Mouse (Mus musculus): ENCODE measurements at regions not wholly inside any gene's neighbourhood (a gene's known extent, or its start where the extent isn't known, plus 50 kb on each side); places are given as distances from the start of the nearest gene placed in this dataset.

DNA sequence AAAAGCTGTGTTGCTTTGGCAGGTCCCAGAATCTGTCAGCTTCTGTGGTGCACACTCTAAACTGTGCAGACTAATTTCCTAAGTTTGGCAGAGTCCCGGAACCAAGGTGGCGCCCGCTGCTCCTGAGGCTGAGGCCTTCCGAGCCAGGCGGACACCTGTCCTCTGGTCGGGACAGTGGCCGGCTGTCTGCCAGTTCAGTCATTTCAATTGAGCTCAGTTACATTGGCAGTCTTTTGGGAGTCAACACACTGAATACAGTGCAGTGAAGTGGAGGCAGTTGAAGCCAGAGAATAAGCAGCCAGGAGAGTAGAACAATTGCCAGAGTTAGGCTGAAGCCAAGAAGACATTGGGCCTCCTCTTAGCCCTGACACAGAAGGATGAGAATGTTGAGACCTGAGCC is 164.2 kb downstream of the Cdh19 start:
- DNase-seq = peak; percentile 9 to 13

DNA sequence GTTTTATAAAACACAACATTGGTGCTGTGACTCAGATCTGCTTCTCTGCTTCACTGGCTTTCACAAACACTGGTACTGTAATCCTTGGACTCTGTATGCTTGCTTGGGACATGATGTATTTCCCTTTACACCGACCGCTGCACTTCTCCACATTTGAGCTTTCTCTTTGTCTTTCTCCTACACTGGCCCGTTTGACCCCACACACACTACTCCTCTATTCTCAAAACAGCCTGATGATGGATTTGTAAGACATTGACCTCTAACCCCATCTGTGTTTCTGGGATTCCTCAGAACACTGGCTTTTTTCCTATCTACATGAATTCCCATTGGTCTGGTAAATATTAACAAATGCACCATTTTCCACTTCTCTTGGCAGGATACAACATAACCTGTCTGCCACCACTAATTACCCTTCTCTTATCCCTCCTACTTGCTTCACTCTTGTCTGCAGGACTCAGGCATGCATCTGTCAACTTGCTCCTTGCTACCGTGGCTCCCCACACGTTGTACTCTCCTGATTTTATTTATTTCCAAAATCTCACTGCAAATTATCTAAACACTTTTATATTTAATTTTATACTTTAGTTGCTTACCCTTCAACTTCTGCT is 178.1 kb downstream of the Cdh19 start:
- no peak for DNase-seq

DNA sequence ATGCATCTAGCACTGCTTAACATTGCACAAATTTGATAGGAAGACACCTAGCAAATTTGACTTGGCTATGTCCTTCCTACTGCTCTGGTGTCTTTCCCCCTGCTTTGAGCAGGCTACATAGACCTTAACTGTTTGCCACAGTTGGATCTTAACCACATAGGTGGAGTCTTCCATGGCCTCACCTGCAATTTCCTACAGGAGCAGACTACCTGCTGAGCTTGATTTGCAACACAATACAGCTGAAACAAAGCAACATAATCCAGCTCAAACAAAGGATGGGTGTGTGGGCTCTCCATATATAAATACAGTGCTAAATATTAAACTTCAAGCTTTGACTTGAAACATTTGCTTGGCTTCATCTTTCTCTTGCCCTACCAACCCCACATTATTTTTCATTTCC is 186.8 kb downstream of the Cdh19 start:
- DNase-seq = no peak

DNA sequence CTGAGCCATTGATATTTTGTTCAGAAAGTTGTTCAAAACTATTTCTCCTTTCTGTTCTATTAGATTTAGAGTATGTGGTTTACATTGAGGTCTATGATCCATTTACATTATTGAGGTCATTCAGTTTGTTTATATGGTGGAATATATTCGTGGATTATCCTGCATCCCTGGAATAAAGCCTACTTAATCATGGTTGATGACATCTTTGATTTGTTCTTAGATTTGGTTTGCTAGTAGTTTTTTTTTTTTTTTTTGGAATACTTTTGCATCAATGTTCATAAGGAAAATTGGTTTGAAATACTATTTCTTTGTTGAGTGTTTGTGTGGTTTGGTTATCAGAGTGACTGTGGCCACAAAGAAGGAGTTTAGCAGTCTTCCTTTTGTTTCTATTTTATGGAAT is 202.0 kb downstream of the Cdh19 start:
- DNase-seq = no peak

DNA sequence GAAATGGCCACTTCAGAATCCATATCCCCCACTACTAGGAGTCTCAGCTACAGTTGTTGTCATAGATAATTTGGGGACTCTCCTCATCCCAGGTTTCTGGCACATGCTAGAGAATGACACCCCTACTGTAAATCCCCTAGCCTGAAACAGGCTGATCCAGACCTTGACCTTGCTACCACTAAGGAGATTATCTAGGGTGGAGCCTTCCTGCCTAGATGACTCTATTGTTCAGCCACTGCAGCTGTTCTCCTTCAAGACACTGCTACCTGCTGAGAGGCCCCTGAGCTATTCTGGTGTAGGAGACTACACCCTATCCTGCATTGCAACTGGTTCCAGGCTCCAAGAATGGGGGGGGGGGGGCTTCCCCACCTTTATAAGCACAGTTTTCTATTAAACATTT is 202.5 kb downstream of the Cdh19 start:
- no peak for DNase-seq

DNA sequence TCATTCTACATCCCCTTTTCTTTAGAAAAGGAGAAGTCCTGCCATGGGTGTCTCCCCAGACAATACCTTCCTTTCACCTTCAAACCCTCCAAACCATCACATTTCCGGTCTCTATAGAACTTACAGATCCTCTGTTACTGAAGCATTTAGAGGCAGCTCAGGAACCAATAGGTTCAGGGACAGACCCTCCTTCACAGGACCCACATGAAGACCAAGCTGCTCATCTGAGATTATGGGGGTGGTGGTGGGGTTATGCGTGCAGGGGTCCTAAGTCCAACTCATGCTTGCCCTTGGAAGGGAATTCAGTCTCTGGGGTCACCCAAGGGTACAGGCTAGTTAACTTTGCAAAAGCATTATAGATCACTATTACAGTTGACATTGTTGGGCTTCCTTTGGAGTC is 203.3 kb downstream of the Cdh19 start:
- no peak for DNase-seq

DNA sequence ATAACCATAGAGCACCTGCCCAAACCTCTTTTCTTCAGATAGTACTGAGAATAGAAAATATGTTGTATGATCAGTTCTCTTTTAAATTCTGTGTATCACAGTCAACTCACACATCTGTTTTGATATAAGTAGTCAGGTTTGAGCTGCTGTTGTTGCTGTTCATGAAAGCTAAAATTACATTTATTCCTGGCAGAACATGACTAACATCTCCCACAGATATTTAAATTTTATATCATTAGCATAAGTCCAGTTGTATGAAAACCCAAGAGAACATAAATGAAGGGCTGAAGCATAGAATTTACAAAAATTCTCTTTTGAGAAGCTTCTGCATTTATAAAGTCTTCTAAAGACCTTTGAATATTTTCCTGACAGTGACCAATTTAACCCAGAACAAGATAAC is 252.5 kb downstream of the Cdh19 start:
- DNase-seq = no peak
